Mouse (Mus musculus) CD4-positive, CD25-positive, alpha-beta regulatory T cell (primary cell): ENCODE results near the gene Creld2. TPM values are rescaled to one million over a fixed set of nuclear protein-coding genes. Genes with fewer than 3 reads are reported as not detected.

ENCODE experiments used
- polyA plus RNA-seq: library from polyadenylated mRNA; unstranded; fragments of 100-300 nt; shearing (Covaris generic); gene quantifications from one replicate; pipeline ENCODE4 v1.2.1, GENCODE M21; 2017

The Creld2 gene
- 41.4 TPM for polyA plus RNA-seq

DNA sequence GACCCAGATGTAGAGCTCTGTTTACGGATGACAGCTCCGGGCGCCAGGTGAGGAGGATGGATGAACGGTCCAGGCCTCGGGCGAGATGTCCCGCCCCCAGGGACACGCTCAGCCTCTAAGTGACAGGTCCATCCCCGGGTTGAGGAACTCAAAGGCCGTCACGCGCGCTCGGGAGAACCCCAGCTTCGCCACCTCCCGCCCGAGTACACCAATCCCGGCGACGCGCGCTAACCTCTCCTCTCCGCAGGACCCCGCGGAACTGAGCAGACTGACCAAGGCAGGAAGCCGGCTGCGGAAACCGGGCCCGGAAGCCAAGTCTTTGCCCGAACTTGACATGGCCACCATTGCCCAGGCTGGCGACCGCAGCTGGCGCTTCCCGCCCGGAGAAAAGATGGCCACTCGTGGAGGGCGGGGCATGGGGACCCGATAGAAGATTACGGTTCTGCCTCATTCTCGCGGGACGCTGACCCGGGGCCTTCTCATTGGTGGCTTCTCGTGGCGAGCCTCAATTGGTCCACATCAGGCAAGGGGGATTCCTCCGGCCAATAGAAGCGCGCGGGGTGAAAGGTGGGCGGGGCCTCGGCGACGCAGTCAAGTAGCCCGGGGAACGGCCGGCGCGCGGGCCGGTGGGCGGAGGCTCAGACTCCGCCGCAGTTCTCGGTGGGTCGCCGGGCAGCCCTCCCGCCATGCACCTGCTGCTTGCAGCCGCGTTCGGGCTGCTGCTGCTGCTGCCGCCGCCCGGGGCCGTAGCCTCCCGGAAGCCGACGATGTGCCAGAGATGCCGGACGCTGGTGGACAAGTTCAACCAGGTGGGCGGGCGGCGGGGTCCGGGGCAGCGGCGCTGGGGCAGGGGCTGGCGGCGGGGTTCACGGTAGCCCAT, at the start of gene Creld2, which contains the start of gene Alg12:
Creld2 (plus strand) TSS at position 621 of the 880 bp plus-strand sequence.
Alg12 (minus strand) TSS at position 293 of the 880 bp plus-strand sequence.

GRCm38 (mm10) chr15:88861772-88862622, 42.6 kb downstream of the Creld2 start, which contains the start of gene Pim3:
TSS of gene Pim3 (plus strand) at chr15:88862186.

Other genes starting within 250 kb of the Creld2 start
- not detected for gene Zdhhc25, start 219.3 kb upstream of the Creld2 start, polyA plus RNA-seq
- 54.7 TPM for gene Brd1, start 85.4 kb upstream of the Creld2 start, polyA plus RNA-seq
- 6.9 TPM for gene Zbed4, start 68.0 kb upstream of the Creld2 start, polyA plus RNA-seq
- gene Alg12, start 328 bp upstream of the Creld2 start, polyA plus RNA-seq, result 16.7 TPM
- gene Pim3, start 42.5 kb downstream of the Creld2 start, polyA plus RNA-seq, result 38.0 TPM
- gene Ttll8, start 134.8 kb downstream of the Creld2 start, polyA plus RNA-seq, result not detected
- gene Mlc1, start 159.4 kb downstream of the Creld2 start, polyA plus RNA-seq, result not detected
- gene Mov10l1, start 163.3 kb downstream of the Creld2 start, polyA plus RNA-seq, result not detected
- not detected for gene Panx2, start 240.1 kb downstream of the Creld2 start, polyA plus RNA-seq